Mouse (Mus musculus) lung, embryonic 15.5 days (tissue): ENCODE measurements around the gene Tmem135. TPM values are rescaled to one million over a fixed set of nuclear protein-coding genes. Genes with fewer than 3 reads are reported as not detected.
"Not testable (repeated sequence)": the region's sequence is repeated elsewhere in the genome, so short reads cannot be mapped to it uniquely, and the experiment has no call there.

Experiments used
- ATAC-seq: fragments of 200-750 bp; cut with Nextera tagmentation; 2 replicates; pipeline ENCODE4 v1.8.0; 2017; ENCODE audit warnings: moderate number of reproducible peaks, borderline replicate concordance; ENCODE audit not compliant: low FRiP score, low TSS enrichment; ENCODE audit errors: extremely low read depth
- H3K27ac ChIP-seq: fragments of 300-500 bp; sonication (generic); 2 replicates; pipeline ENCODE4 v1.5.1; 2015; ENCODE audit warnings: moderate library complexity, mild to moderate bottlenecking, inconsistent platforms
- H3K27me3 ChIP-seq: fragments of 300-500 bp; sonication (generic); 2 replicates; pipeline ENCODE4 v1.6.1; 2015; ENCODE audit warnings: inconsistent platforms
- H3K36me3 ChIP-seq: fragments of 300-500 bp; sonication (generic); 2 replicates; pipeline ENCODE4 v1.6.1; 2015; ENCODE audit warnings: inconsistent platforms
- H3K4me1 ChIP-seq: fragments of 300-500 bp; sonication (generic); 2 replicates; pipeline ENCODE4 v1.6.1; 2015; ENCODE audit warnings: inconsistent platforms
- H3K4me2 ChIP-seq: fragments of 300-500 bp; sonication (generic); 2 replicates; pipeline ENCODE4 v1.6.1; 2015; ENCODE audit warnings: inconsistent platforms, mild to moderate bottlenecking, moderate library complexity
- H3K4me3 ChIP-seq: fragments of 300-500 bp; sonication (generic); 2 replicates; pipeline ENCODE4 v1.5.1; 2015; ENCODE audit warnings: mild to moderate bottlenecking, inconsistent platforms
- H3K9ac ChIP-seq: fragments of 300-500 bp; sonication (generic); 2 replicates; pipeline ENCODE4 v1.6.1; 2015; ENCODE audit warnings: inconsistent platforms
- H3K9me3 ChIP-seq: fragments of 300-500 bp; sonication (generic); 2 replicates; pipeline ENCODE4 v1.6.1; 2016; ENCODE audit warnings: inconsistent platforms
- WGBS: fragments of 180-500 bp; shearing (Covaris S2); methylation state at CpG from one replicate; pipeline ENCODE4 v1.1.7; 2015; 5-methylcytosine and 5-hydroxymethylcytosine counted together
- polyA plus RNA-seq: library from polyadenylated mRNA; unstranded; fragments of >200 nt; fragmentation: Nextera tagmentation; extraction: Ambion mirVana; gene quantifications from 2 replicates; pipeline ENCODE4 v1.2.1, GENCODE M21; 2015

Tmem135 gene
- polyA plus RNA-seq, 1 experiment from 2014 or later, result 23.2 TPM

DNA sequence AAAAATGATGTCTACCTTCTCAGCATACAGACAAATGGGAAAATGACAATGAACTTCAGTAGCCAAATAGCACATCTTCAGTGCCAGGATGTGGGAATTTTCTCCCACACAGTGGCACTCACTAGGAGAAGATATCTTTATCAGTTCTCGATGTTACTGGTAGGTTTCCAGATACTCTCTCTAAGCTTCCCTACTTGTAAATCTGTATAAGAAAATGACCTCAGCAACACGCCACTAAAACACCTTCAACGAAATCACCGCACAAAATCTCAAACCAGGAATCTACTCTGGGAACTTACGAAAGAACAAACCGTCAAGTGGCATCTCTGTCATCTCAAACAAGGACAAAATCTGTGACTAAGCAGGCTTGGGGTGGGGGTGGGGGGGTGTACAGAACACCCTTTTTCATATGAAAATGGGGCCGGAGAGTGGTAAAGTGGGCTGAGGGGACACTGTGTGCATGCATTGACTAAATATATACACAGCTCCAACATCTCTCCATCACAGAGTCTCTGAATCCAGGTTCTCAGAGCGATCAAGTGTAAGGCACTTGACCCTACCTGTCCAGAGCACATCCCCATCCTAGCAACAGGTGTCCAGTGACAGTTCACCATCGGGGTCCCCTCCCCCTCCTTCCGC lies 66.2 kb downstream of the Tmem135 start:
- Histone ChIP-seq H3K4me1 (peaks cover 20% of the 10 kb centered on the region), H3K4me2 (peak overlapping the region; percentile 73), H3K27ac (0 out of 2 replicates have a peak overlapping the region, but pooled peaks have one; percentile 46), H3K4me3 (peak overlapping the region; percentile 95), H3K27me3 (no peaks in the 10 kb centered on the region), H3K36me3 (no peaks in the 10 kb centered on the region), H3K9me3 (no peaks in the 10 kb centered on the region), H3K9ac (peak overlapping the region; percentile 74)
- ATAC-seq, result no peak; the same call in 1 of the 2 replicates
- WGBS, result 28% methylated on average over 10 of the region's 10 CpGs

DNA sequence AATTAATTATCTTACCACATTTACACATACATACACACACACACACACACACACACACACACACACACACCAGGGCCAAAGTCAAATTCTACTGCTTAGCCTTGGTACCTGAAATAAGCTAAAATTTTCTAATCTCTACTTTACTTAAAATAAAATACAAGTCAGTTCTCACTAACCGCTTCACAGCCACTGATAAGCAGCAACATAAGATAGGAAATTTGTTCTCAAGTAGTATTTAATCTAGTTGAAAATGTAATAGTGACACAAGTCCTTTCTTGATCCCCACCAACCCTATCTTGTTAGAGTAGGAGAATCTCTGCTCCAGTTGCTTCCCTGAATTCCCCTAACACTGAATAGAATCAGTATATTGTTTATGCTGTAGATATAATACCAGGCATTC lies 67.6 kb downstream of the Tmem135 start:
- Histone ChIP-seq H3K36me3 (no peaks in the 10 kb centered on the region), H3K9me3 (no peaks in the 10 kb centered on the region), H3K27me3 (no peaks in the 10 kb centered on the region), H3K4me1 (peaks cover 20% of the 10 kb centered on the region), H3K4me2 (no peak overlapping the region), H3K9ac (no peak overlapping the region), H3K27ac (no peak overlapping the region), H3K4me3 (no peak overlapping the region)
- WGBS, result 77% methylated on average over 1 of the region's 1 CpGs
- ATAC-seq, result no peak

DNA sequence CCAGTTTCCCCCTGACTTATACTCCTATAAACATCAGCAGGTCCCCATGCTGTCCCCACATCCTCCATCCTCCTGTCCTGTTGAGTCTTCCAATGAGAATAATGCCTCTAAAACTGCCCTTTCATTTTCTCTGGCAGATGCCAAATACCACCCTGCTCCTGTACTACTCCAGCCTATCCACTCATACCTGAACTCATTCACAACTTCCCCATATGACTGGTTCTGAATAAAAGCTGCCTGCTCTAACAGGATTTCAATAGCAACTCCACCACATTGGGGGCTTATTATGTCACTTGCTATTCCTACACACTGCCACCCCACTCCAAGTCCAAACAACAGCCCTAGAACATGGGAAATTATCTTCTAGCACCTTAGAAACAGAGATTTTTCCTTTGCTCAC lies 68.7 kb downstream of the Tmem135 start:
- ATAC-seq, result no peak
- H3K4me2 ChIP-seq, result no peak overlapping the region
- H3K4me3 ChIP-seq, result no peak overlapping the region
- no peaks in the 10 kb centered on the region for H3K27me3 ChIP-seq
- no peak overlapping the region for H3K9ac ChIP-seq
- no peaks in the 10 kb centered on the region for H3K36me3 ChIP-seq
- H3K4me1 ChIP-seq, result peaks cover 20% of the 10 kb centered on the region
- H3K9me3 ChIP-seq, result no peaks in the 10 kb centered on the region
- H3K27ac ChIP-seq, result no peak overlapping the region

DNA sequence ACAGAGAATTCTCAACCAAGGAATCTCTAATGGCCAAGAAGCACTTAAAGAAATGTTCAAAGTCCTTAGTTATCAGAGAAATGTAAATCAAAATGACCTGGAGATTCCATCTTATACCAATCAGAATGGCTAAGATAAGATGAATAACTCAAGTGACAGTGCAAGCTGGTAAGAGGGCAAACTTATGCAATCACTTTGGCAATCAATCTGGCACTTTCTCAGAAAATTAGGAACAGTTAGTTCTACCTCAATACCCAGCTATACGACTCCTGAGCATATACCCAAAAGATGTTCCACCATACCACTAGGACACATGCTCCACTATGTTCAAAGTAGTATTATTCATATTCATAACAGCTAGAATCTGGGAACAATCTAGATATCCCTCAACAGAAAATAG lies 74.1 kb downstream of the Tmem135 start:
- no peaks in the 10 kb centered on the region for H3K36me3 ChIP-seq
- ATAC-seq, result no peak
- 83% methylated on average over 1 of the region's 1 CpGs for WGBS
- no peaks in the 10 kb centered on the region for H3K9me3 ChIP-seq
- no peak overlapping the region for H3K27ac ChIP-seq
- H3K4me2 ChIP-seq, result no peak overlapping the region
- H3K27me3 ChIP-seq, result no peaks in the 10 kb centered on the region
- no peak overlapping the region for H3K9ac ChIP-seq
- no peaks in the 10 kb centered on the region for H3K4me1 ChIP-seq
- H3K4me3 ChIP-seq, result no peak overlapping the region

DNA sequence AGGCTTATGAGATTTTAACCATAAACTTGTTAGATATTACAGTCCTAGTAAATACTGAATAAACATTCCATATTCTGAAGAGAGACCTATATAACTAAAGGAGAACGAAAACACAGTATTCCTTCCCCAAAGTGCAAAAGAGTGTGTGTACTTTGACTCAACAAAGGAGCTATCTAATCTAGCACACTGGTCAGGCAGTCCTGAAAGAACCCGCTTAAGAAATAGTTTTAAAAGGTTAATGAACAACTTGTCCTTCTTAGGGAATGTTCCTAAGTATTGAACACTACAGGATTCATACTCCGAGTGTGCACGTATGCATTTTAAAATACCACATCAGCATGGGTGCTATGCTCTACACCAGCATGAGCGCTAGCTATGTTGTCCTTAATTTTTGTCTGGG lies 76.3 kb downstream of the Tmem135 start:
- ATAC-seq, result no peak
- no peaks in the 10 kb centered on the region for H3K27me3 ChIP-seq
- H3K4me1 ChIP-seq, result no peaks in the 10 kb centered on the region
- no peak overlapping the region for H3K9ac ChIP-seq
- peak overlapping the region; percentile 37 for H3K27ac ChIP-seq
- H3K9me3 ChIP-seq, result no peaks in the 10 kb centered on the region
- H3K36me3 ChIP-seq, result no peaks in the 10 kb centered on the region
- H3K4me2 ChIP-seq, result no peak overlapping the region
- 64% methylated on average over 5 of the region's 5 CpGs for WGBS
- no peak overlapping the region for H3K4me3 ChIP-seq

DNA sequence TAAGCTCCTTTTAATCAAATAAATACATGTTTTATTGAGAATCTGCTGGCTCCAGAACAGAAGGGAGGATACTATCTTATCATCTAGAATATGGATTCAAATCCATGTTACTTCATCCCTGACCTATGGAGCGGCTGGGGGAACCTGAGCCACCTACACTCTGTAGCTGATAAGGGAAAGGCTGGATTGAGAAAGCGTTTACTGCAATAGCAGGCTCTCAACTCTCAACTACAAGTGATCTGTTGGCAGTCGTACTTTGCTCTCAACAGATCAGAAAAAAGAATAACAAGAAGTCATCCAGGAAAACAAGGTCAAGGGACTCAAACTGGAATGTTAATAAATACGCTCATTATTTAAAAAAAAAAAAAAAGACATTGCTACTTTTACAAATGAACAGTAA lies 77.3 kb downstream of the Tmem135 start:
- Histone ChIP-seq H3K4me2 (no peak overlapping the region), H3K9me3 (no peaks in the 10 kb centered on the region), H3K4me3 (no peak overlapping the region), H3K27ac (no peak overlapping the region), H3K36me3 (no peaks in the 10 kb centered on the region), H3K9ac (no peak overlapping the region), H3K4me1 (no peaks in the 10 kb centered on the region), H3K27me3 (no peaks in the 10 kb centered on the region)
- 36% methylated on average over 4 of the region's 4 CpGs for WGBS
- ATAC-seq, result no peak

DNA sequence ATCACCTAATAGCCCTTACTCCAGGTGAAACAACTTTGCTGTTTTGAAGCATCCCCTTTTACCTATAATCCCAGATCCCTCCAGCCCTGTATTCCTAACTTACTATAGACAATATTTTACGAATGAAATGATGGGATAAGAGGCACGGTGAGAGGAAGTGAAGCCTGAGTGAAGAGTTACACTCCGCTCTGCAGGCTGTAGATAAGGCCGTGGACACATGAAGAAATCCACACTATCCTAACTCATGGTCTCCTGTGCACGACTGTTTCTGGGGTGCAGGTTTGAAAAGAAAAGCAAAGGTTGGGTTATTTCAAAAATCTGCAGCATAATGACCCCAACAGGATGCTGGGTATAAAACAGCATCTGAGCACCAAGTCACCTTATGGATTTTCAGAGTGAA lies 77.8 kb downstream of the Tmem135 start:
- Histone ChIP-seq H3K4me3 (no peak overlapping the region), H3K27ac (no peak overlapping the region), H3K4me2 (no peak overlapping the region), H3K4me1 (no peaks in the 10 kb centered on the region), H3K27me3 (no peaks in the 10 kb centered on the region), H3K9me3 (no peaks in the 10 kb centered on the region), H3K9ac (no peak overlapping the region), H3K36me3 (no peaks in the 10 kb centered on the region)
- 57% methylated on average over 5 of the region's 5 CpGs for WGBS
- ATAC-seq, result no peak

DNA sequence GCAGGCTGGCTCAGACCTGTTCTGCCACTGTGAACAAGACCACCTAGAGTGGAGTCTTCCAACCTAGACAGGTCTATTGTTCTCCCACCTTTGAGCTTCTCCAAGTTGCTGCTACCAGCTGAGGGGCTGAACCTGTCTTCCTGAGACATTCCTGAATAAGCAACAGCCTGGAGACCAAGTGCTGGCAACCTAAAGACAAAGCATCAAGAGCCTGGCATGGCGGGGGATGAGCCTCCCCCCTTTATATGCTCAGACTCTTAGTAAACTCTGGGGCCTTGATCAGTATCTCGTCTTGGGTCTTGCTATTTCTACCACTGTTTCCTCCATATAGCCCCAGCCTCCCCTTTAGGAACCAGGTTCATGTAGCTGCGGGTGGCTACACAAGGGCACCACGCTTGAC lies 81.3 kb downstream of the Tmem135 start:
- not testable (repeated sequence) for H3K4me2 ChIP-seq, H3K27ac ChIP-seq, H3K4me3 ChIP-seq, H3K36me3 ChIP-seq, H3K9ac ChIP-seq, H3K4me1 ChIP-seq, H3K27me3 ChIP-seq, ATAC-seq, H3K9me3 ChIP-seq
- WGBS, result 89% methylated on average over 4 of the region's 4 CpGs

DNA sequence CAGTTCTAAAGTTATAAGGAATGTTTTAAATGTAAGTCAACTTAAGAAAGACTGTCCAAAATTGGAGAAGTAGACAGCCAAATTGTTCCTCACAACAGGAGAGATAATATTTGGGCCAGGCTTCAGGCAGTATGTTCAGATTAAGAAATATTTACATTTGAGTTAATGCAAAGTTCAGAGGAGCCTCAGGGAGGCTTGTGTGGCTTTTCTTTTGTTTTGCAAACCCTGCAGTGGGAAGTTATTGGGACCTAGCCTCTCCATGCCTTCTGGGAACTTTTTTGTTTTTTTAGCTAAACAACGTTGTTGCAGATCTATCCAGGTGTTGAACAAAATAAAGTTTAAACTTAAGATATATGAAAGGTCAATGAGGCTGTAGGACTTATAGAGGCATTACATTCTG lies 84.7 kb downstream of the Tmem135 start:
- no peaks in the 10 kb centered on the region for H3K4me1 ChIP-seq
- H3K9ac ChIP-seq, result no peak overlapping the region
- H3K9me3 ChIP-seq, result no peaks in the 10 kb centered on the region
- no peak for ATAC-seq
- no peak overlapping the region for H3K27ac ChIP-seq
- 75% methylated on average over 1 of the region's 1 CpGs for WGBS
- no peaks in the 10 kb centered on the region for H3K36me3 ChIP-seq
- H3K27me3 ChIP-seq, result no peaks in the 10 kb centered on the region
- H3K4me2 ChIP-seq, result no peak overlapping the region
- no peak overlapping the region for H3K4me3 ChIP-seq

DNA sequence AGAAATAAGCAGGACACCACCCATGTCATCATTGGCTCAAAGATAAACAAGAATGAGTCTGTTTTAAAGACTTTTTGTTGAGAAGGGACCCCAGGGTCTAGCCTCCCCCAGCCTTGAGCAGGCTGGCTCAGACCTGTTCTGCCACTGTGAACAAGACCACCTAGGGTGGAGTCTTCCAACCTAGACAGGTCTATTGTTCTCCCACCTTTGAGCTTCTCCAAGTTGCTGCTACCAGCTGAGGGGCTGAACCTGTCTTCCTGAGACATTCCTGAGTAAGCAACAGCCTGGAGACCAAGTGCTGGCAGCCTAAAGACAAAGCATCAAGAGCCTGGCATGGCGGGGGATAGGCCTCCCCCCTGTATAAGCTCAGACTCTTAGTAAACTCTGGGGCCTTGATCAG lies 86.9 kb downstream of the Tmem135 start:
- not testable (repeated sequence) for H3K4me1 ChIP-seq, H3K4me3 ChIP-seq, H3K27me3 ChIP-seq, H3K9ac ChIP-seq, H3K27ac ChIP-seq, H3K36me3 ChIP-seq, ATAC-seq, H3K4me2 ChIP-seq, H3K9me3 ChIP-seq
- 75% methylated on average over 1 of the region's 1 CpGs for WGBS

DNA sequence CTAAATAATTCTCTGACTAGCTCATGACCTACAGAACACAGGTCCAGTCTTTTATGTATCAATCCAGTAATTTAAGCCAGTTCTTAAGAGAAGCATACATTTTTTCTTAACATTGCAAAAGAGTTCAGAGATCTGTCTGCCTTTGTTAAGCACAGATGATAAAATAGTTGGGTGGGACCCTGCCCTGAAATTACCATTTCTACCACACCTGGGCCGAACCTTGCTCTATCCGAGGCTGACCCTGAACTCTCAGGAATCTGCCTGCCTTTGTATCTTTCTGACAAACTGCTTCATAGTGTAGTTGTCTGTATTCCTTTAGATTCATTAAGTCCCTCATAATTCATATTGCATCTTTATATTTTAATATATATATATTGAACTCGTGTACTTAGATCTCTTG lies 87.9 kb downstream of the Tmem135 start:
- Histone ChIP-seq H3K27ac (no peak overlapping the region), H3K27me3 (no peaks in the 10 kb centered on the region), H3K9me3 (no peaks in the 10 kb centered on the region), H3K36me3 (0 out of 2 replicates have a peak, but pooled peaks cover 3% of the 10 kb centered on the region), H3K4me2 (no peak overlapping the region), H3K4me3 (no peak overlapping the region), H3K9ac (no peak overlapping the region), H3K4me1 (no peaks in the 10 kb centered on the region)
- no peak for ATAC-seq
- WGBS, result 78% methylated on average over 3 of the region's 3 CpGs

DNA sequence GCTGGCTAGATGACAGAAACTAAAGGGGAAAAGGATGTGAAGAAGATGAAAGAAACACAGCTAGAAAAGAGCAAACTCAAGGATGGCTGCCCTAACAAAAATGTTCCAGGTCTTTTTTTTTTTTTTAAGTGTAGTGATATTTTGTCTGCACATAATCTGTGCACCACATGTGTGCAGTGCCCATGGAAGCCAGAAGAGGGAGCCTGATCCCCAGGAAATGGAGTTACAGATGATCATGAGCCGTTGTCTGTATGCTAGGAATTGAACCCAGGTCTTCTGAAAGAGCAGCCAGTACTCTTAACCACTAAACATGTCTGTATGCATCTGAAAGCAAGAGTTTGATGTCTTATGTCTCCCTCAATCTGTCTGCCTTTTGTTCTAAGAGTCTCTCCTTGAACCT lies 92.5 kb downstream of the Tmem135 start:
- ATAC-seq, result no peak
- WGBS, result 96% methylated on average over 1 of the region's 1 CpGs

DNA sequence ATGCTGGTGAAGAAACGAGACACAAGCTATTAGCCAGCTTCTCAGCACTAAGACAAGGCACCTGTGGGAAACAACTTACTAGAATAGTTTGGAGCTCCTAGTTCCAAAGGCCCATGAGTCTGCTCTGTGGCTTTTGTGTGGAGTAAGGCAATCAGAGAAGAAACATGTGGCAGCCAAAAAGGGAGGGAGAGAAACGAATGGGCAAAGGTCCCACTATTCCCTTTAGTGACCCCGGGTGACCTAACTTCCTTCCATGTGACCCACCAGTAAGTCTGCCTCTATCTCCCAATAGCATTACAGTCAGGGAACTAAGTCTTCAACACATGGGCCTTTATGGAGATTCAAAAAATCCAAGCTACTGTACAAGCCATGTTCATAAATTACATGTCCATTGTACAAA lies 95.1 kb downstream of the Tmem135 start:
- no peaks in the 10 kb centered on the region for H3K9me3 ChIP-seq
- no peak overlapping the region for H3K4me3 ChIP-seq
- no peak overlapping the region for H3K27ac ChIP-seq
- H3K4me1 ChIP-seq, result peaks cover 6% of the 10 kb centered on the region; the same call in 1 of the 2 replicates
- H3K27me3 ChIP-seq, result no peaks in the 10 kb centered on the region
- ATAC-seq, result no peak
- H3K36me3 ChIP-seq, result peaks cover 7% of the 10 kb centered on the region; the same call in 1 of the 2 replicates
- H3K9ac ChIP-seq, result no peak overlapping the region
- H3K4me2 ChIP-seq, result no peak overlapping the region
- WGBS, result 76% methylated on average over 3 of the region's 3 CpGs

More for the DNA sequence above, 92.5 kb downstream of the Tmem135 start:
- no peaks in the 10 kb centered on the region for H3K27me3 ChIP-seq
- H3K9me3 ChIP-seq, result no peaks in the 10 kb centered on the region
- 0 out of 2 replicates have a peak, but pooled peaks cover 3% of the 10 kb centered on the region for H3K36me3 ChIP-seq
- H3K4me2 ChIP-seq, result no peak overlapping the region
- peaks cover 6% of the 10 kb centered on the region; the same call in 1 of the 2 replicates for H3K4me1 ChIP-seq
- H3K4me3 ChIP-seq, result no peak overlapping the region
- H3K9ac ChIP-seq, result no peak overlapping the region
- no peak overlapping the region for H3K27ac ChIP-seq
